Mouse (Mus musculus) spleen, adult 2 months (tissue): ENCODE data around the gene Cmklr1. TPM values are rescaled to one million over a fixed set of nuclear protein-coding genes. Genes with fewer than 3 reads are reported as not detected.

Experiments
- DNase-seq, 2 experiments: peaks; one replicate each; pipeline versions ENCODE4 v3.0.0 to v3.0.0-alpha.2; 2012 to 2021; ENCODE audit warnings: low spot score in 2 of 2, low read depth in 1 of 2
- H3K27ac ChIP-seq: fragments of 200-500 bp; 2 replicates; pipeline ENCODE4 v1.5.1; 2012; ENCODE audit warnings: low read length, inconsistent platforms; ENCODE audit not compliant: insufficient read depth
- H3K27me3 ChIP-seq: fragments of 200-500 bp; 2 replicates; pipeline ENCODE4 v1.6.1; 2012; ENCODE audit warnings: mild to moderate bottlenecking, moderate library complexity, low read length, inconsistent platforms; ENCODE audit not compliant: control insufficient read depth, insufficient read depth
- H3K36me3 ChIP-seq: fragments of 200-500 bp; 2 replicates; pipeline ENCODE4 v1.6.1; 2012; ENCODE audit warnings: mild to moderate bottlenecking, low read length, inconsistent platforms; ENCODE audit not compliant: control insufficient read depth, insufficient read depth
- H3K4me1 ChIP-seq: fragments of 200-500 bp; 2 replicates; pipeline ENCODE4 v1.6.1; 2011; ENCODE audit warnings: inconsistent platforms; ENCODE audit not compliant: control insufficient read depth, insufficient read depth, insufficient read length
- H3K4me3 ChIP-seq: fragments of 200-500 bp; 2 replicates; pipeline ENCODE4 v1.5.1; 2011; ENCODE audit warnings: mild to moderate bottlenecking, inconsistent platforms; ENCODE audit not compliant: insufficient read depth, insufficient read length; ENCODE audit errors: extremely low read depth
- CTCF ChIP-seq: fragments of 200-500 bp; IDR thresholded peaks from 2 replicates; pipeline ENCODE4 v1.5.1; 2011; ENCODE audit warnings: mild to moderate bottlenecking, inconsistent platforms; ENCODE audit not compliant: insufficient read depth, insufficient read length, insufficient replicate concordance; ENCODE audit errors: extremely low read depth
- POLR2A ChIP-seq: fragments of 200-500 bp; IDR thresholded peaks from 2 replicates; pipeline ENCODE4 v1.6.1; 2011; ENCODE audit warnings: low read depth, low read length, inconsistent platforms
- WGBS: fragments of 180-500 bp; shearing (Covaris S2); methylation state at CpG from one replicate; pipeline ENCODE4 v1.1.7; 2018; 5-methylcytosine and 5-hydroxymethylcytosine counted together
- polyA plus RNA-seq: library from polyadenylated mRNA; depleted of rRNA; stranded (reverse); fragments of >200 nt; gene quantifications from 2 replicates; pipeline ENCODE4 v1.2.3, GENCODE M21; 2012

The Cmklr1 gene
- polyA plus RNA-seq, 1 experiment = 31.7 TPM

GRCm38 (mm10) chr5:113634024-113634651 lies 16.1 kb downstream of the Cmklr1 start:
- no peaks in the 10 kb centered on the region for H3K27me3 ChIP-seq
- peaks cover 12% of the 10 kb centered on the region; the same call in 1 of the 2 replicates for H3K4me1 ChIP-seq
- H3K27ac ChIP-seq = no peak overlapping the region
- no peaks in the 10 kb centered on the region for H3K36me3 ChIP-seq
- whole genome bisulfite sequencing = 32% methylated on average over 13 of the region's 13 CpGs
- no peak for DNase-seq
- TF ChIP-seq CTCF = no peak
- no peak overlapping the region for H3K4me3 ChIP-seq

GRCm38 (mm10) chr5:113633037-113633714 lies 17.1 kb downstream of the Cmklr1 start:
- peaks cover 12% of the 10 kb centered on the region; the same call in 1 of the 2 replicates for H3K4me1 ChIP-seq
- H3K27ac ChIP-seq = no peak overlapping the region
- H3K27me3 ChIP-seq = no peaks in the 10 kb centered on the region
- no peaks in the 10 kb centered on the region for H3K36me3 ChIP-seq
- H3K4me3 ChIP-seq = no peak overlapping the region
- DNase-seq = no peak
- 77% methylated on average over 9 of the region's 9 CpGs for WGBS
- no peak for TF ChIP-seq CTCF
- no peak for TF ChIP-seq POLR2A

GRCm38 (mm10) chr5:113630116-113630515 lies 20.1 kb downstream of the Cmklr1 start:
- Histone ChIP-seq H3K4me1 (peaks cover 10% of the 10 kb centered on the region; the same call in 1 of the 2 replicates), H3K27me3 (no peaks in the 10 kb centered on the region), H3K4me3 (no peak overlapping the region), H3K27ac (no peak overlapping the region), H3K36me3 (no peaks in the 10 kb centered on the region)
- no peak for DNase-seq
- no peak for TF ChIP-seq POLR2A
- TF ChIP-seq CTCF = no peak
- WGBS = 79% methylated on average over 10 of the region's 10 CpGs

- Histone ChIP-seq H3K27me3 (no peaks in the 10 kb centered on the region), H3K4me1 (peaks cover 3% of the 10 kb centered on the region; the same call in 1 of the 2 replicates), H3K36me3 (no peaks in the 10 kb centered on the region), H3K27ac (no peak overlapping the region), H3K4me3 (no peak overlapping the region)
- no peak for TF ChIP-seq POLR2A
- TF ChIP-seq CTCF = no peak
- WGBS = 86% methylated on average over 3 of the region's 3 CpGs
- DNase-seq = no peak
Observed at GRCm38 (mm10) chr5:113629248-113629647, 21.0 kb downstream of the Cmklr1 start.

DNA sequence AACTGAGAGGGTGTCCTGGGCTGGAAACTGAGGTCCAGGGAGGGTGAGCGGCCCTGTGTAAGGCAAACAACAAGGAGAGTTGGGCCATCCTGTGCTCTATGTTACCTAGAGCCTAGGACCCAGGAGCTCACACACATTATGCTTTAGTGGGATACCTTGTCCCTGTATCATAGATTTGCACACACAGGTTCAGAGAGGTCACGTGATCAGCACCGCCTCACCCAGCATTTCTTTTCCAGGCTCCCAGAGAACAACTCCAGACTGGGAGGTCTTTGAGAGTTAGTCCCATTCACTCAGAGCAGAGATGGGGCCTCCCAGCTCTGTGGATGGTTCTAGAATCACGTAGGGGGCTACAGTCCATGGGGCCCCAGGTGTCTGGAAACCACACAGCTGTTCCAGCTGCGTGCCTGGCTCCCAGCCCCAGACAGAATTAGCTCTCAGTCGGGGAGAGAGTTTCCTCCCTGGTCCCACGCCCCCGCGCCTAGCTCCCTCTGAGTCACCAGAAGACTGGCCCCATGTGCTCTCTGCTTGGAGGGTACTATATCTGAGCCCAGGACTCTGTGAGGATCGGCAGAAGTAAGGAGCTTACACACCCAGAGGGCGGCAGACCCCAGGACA lies 22.3 kb downstream of the Cmklr1 start:
- Histone ChIP-seq H3K27me3 (no peaks in the 10 kb centered on the region), H3K27ac (no peak overlapping the region), H3K4me1 (no peaks in the 10 kb centered on the region), H3K4me3 (no peak overlapping the region), H3K36me3 (no peaks in the 10 kb centered on the region)
- TF ChIP-seq POLR2A = no peak
- TF ChIP-seq CTCF = no peak
- no peak for DNase-seq
- WGBS = 30% methylated on average over 11 of the region's 11 CpGs

- Histone ChIP-seq H3K27ac (no peak overlapping the region), H3K4me1 (no peaks in the 10 kb centered on the region), H3K36me3 (no peaks in the 10 kb centered on the region), H3K27me3 (no peaks in the 10 kb centered on the region), H3K4me3 (no peak overlapping the region)
- TF ChIP-seq CTCF (no peak), POLR2A (no peak)
- WGBS = 87% methylated on average over 5 of the region's 5 CpGs
- DNase-seq = no peak
Observed at GRCm38 (mm10) chr5:113626991-113627390, 23.2 kb downstream of the Cmklr1 start.
